Mouse (Mus musculus) MEL (cell line): Measurements from ENCODE around the gene Pdik1l.

Experiments used
- MAX ChIP-seq: IDR thresholded peaks from 2 replicates; pipeline ENCODE4 v1.6.1; 2011; ENCODE audit warnings: low read length, improper control_type of control experiment
- MXI1 ChIP-seq: IDR thresholded peaks from 2 replicates; pipeline ENCODE4 v1.6.1; 2011; ENCODE audit warnings: mild to moderate bottlenecking, low read depth, low read length, improper control_type of control experiment
- RAD21 ChIP-seq: IDR thresholded peaks from 2 replicates; pipeline ENCODE4 v1.6.1; 2011; ENCODE audit warnings: mild to moderate bottlenecking, low read depth, low read length, improper control_type of control experiment
- TBP ChIP-seq: IDR thresholded peaks from 2 replicates; pipeline ENCODE4 v1.8.0; 2011; ENCODE audit warnings: low read depth, low read length, improper control_type of control experiment
- ZNF384 ChIP-seq: IDR thresholded peaks from 2 replicates; pipeline ENCODE4 v1.6.1; 2012; ENCODE audit warnings: low read depth, mild to moderate bottlenecking, inconsistent platforms, low read length, improper control_type of control experiment

DNA sequence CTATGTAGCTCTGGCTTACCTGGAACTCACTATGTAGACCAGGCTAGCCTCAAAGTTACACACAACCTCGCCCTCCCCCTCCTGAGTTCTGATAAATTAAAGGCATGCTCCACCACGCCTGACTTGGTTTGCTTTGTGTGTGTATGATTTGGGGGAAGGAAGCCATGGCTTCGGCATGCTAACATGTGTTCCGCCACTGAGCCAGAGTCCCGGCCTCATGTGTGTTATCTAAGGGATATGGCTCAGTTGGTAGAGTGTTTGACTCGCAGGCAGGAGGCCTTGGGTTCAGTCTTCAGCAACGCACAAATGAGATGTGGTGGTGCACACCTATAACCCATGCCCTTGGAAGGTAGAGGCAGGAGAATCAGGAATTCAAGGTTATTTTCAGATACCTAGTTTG, 15.7 kb downstream of the Pdik1l start:
- no peak for TF ChIP-seq MXI1
- TF ChIP-seq ZNF384: no peak
- no peak for TF ChIP-seq MAX
- TF ChIP-seq TBP: no peak
- no peak for TF ChIP-seq RAD21
